Mouse (Mus musculus): Measurements from ENCODE around the gene Sema3e. TPM values are rescaled to one million over a fixed set of nuclear protein-coding genes. Genes with fewer than 3 reads are reported as not detected.

Gene Sema3e
- total RNA-seq (2021) = 10 to 100 TPM; 47.2 to 51.5 TPM
- long read RNA-seq, experiment 1, full-length matches to known transcripts = 33 of 40 reads
- long read RNA-seq, experiment 1, partial matches to known transcripts = 5 of 40 reads
- long read RNA-seq, experiment 1, other reads (novel, unspliced or antisense) = 2 of 40 reads
- long read RNA-seq, experiment 2, full-length matches to known transcripts = 33 of 42 reads
- long read RNA-seq, experiment 2, partial matches to known transcripts = 7 of 42 reads
- long read RNA-seq, experiment 2, other reads (novel, unspliced or antisense) = 2 of 42 reads

DNA sequence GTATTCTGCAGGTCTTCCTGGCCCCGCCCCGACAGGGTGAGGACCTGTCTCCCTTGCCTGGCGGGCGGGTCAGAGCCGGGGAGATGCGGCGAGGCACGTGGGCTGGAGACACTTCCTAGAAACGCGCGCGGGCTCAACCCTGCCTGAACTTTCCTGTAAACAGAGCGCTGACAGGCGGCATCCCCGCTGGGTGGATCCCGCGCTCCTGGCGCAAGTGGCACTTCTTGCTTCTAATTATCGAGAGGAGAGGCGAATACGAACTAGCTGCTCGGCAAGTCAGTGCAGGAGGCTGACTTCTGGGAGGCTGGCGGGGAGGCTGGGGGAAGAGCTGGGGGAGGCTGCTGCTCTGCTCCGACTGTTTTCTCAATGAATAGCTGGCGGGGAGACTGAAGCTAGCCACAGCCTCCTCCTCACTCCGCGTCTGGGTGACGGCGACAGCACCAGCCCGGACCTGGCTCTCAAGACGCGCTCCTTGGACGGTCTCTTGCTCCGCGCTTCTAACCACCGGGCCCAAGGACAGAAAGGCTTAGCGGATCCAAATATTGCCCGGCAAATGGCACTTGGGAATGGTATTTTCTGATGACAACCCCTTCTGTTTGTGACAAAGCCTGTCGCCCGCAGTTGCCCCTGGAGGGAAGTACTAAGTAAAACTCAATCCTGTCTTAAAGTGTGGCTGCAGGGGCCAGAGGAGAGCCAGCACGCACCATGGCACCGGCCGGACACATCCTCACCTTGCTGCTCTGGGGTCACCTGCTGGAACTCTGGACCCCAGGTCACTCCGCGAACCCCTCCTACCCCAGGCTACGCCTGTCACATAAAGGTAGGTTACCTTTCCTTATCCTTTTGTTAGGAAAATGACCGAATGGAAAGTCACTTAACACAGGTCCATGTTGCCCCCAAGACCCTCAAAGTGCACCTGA, at the start of gene Sema3e:
Gene Sema3e (plus strand): TSS at position 72 of the 920 bp plus-strand sequence.
- peak; percentile 48 to 58 for DNase-seq (ENCODE audit: low spot score in 2 of 2)

DNA sequence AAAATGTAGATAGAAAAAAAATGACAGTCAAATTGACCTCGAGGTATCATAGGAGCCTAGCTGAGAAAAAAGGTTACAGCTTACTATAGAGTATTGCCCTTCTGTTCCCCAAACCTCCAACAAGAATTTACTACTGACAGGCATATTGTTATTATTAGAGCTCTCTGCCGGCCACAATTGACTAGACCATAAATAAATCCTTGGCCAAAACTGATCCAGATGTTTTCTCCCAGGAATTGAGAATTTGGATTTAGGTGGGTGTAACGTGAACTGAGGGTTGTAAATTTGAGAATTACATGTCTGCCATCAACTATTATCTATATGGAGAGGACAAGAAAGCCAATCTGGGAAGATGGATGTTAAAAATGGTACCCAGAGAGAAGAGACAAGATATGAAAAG, 47.5 kb upstream of the Sema3e start:
- no peak for DNase-seq (ENCODE audit: low spot score in 2 of 2)

DNA sequence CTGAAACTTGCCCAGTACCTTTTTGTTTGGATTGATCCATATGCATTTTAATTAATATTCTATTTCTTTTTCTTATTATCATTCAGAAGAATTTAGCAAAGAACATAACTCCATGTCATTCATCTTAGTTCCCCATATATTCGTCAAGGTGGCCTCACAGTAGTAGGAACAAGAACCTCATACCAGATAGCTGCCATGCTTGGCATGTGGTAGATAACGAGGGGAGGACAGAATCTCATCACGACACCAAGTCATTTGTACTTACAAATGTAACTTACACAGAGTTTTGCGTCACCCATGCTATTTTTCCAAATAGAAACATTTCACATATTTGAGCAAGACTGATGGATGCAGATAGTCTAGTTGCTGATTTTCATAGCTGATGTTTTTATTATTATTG, 45.9 kb upstream of the Sema3e start:
- DNase-seq (ENCODE audit: low spot score in 2 of 2) = no peak

GRCm38 (mm10) chr5:13982417-13983054, 42.5 kb upstream of the Sema3e start:
- no peak for DNase-seq (ENCODE audit: low spot score in 2 of 2)

GRCm38 (mm10) chr5:13983608-13984007, 41.5 kb upstream of the Sema3e start:
- DNase-seq (ENCODE audit: low spot score in 2 of 2) = no peak

- DNase-seq (ENCODE audit: low spot score in 2 of 2) = no peak
Observed at GRCm38 (mm10) chr5:13985669-13986068, 39.4 kb upstream of the Sema3e start.

- DNase-seq (ENCODE audit: low spot score in 2 of 2) = no peak
Observed at GRCm38 (mm10) chr5:13987123-13987522, 38.0 kb upstream of the Sema3e start.

DNA sequence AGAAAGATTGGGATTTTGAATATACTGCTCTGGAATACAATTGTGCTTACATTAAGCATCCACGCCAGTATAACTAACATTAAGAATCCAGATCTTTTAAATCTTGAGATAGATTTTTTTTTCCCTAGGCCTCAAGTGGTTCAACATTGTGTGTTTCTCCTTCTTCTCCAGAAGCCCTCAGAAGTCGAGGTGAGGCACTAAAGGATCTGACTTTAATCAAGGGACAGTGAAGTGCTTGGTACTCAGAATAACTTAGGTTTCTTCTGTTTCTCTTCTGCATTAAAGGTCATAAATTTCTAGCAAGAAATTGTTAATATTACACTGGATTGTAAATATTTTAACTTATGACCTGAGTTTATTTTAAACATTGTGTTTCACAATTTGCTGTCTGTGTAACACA, 37.1 kb upstream of the Sema3e start:
- no peak for DNase-seq (ENCODE audit: low spot score in 2 of 2)

GRCm38 (mm10) chr5:13992734-13993396, 32.2 kb upstream of the Sema3e start:
- no peak for DNase-seq (ENCODE audit: low spot score in 2 of 2)

DNA sequence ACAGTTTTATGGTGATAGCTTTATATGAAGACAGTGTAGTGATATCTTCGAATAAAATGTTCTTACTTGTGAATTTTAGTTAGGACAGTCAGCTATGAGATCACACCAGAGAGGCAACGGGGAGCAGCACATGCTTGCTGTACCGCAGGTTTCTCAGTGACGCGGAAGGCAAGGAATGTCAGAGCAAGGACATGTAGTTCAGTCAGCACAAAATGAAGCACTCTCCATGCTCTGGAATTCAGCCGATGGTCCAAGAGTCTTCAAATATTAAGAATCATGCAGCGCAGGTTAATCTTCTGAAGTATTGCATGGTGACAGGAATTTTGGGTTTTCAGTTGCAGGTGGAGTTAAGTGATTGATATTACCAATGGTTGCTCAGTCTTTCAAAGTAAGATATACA, 3.3 kb downstream of the Sema3e start:
- no peak for DNase-seq (ENCODE audit: low spot score in 2 of 2)

DNA sequence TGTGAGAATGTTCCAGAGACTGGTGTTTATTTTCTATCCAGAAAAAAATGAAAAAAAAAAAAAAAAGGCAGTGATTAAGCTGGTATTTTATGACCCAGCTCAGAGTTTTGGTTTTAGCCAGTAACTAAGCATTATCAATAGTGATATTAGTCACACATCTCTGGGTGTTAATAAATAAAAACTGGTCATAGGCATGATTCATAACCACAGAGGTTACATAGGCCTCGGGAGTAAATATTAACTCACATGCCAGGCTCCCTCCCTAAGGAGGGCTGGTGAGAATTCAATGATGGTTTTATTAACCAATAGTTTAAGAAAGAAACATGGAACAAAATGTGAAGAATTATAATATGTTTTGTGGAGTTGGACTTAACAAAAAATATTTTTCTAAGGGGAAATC, 5.7 kb downstream of the Sema3e start:
- DNase-seq (ENCODE audit: low spot score in 2 of 2) = no peak

DNA sequence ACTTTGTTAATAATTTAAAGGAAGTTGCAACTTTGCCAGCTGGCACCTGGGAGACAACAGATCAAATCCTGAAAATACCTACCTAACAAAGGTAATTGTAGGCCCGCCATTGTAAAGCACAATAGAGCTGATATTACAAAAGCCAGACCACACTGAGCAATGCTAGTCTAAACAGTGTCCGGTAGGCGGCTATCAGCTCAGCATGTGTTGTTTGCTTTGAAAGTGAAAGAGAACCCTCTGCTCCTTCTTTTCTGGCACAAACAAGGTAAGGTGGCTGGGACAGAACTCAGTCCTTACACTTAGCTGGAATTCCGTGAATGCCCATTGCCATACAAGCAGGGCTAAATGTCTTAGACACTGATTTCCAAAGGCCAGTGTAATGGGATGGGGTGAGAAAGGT, 7.0 kb downstream of the Sema3e start:
- DNase-seq (ENCODE audit: low spot score in 2 of 2) = no peak

- no peak for DNase-seq (ENCODE audit: low spot score in 2 of 2)
Observed at GRCm38 (mm10) chr5:14033302-14033701, 8.2 kb downstream of the Sema3e start.

DNA sequence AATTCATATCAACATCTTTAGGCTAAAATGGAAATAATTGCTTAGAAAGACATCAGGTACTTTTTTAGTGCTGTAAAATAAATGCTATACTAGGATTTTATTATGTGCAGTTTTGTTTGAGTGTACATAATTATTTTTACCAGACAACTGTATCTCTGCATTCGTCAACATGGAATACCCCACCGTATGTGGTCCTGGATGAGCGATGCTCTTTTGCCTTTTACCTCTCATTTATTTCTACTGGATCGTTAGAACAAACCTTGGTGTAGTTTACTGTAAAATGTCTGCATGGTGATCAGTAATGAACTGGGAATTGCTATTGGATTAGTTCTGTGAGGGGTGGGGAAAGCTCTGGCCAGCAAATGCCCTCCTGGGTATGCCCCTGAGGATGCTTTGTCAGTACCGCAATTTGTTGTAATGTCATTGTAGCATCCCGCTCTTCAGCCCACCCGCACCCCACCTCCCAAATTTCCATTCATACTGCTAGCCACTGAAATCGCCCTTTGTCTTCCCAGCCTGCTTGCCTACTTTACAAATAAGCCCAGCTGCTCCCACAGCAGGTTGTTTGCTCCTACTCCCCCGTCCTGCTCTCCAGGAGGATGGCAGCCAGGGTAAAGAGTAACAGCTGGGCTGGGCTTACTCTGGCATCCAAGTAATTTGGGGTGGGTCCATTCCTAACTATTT, 13.9 kb downstream of the Sema3e start:
- DNase-seq (ENCODE audit: low spot score in 2 of 2) = no peak

DNA sequence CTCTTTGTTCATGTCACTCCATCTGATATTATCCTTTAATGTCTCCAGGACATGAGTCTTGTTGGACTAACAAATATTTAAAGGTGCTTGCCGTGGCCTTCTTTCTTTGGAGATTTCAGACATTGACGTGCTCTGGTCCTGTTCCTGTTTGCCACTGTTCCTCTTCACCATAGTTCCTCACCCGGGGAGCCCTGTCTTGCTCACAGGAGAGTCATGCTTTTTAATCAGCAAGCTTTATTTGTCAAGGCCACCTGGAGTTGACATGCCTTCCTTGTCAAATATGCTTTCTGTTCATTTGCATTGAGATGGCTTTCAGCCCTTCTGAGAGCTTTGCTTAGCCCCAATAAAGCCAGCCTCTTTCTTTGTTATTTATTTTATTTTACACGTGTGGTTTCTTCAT, 15.1 kb downstream of the Sema3e start:
- no peak for DNase-seq (ENCODE audit: low spot score in 2 of 2)

DNA sequence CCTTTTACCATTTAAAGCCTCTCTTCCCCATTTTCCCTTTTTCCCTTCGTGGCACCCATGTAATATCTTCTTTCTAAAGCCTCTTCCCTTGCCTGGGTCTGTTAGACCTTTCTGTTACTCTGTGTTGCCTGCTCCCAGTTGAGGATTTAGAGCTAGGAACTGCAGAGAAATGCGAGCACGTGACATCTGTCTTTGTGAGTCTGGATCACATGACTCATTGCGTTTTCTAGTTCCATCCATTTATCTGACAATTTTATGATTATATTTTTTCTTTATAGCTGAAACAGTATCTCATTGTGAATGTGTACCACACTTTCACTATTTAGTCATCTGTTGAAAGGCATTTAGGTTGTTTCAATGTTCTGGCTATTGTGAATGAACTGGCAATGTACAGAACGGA, 18.0 kb downstream of the Sema3e start:
- no peak for DNase-seq (ENCODE audit: low spot score in 2 of 2)

DNA sequence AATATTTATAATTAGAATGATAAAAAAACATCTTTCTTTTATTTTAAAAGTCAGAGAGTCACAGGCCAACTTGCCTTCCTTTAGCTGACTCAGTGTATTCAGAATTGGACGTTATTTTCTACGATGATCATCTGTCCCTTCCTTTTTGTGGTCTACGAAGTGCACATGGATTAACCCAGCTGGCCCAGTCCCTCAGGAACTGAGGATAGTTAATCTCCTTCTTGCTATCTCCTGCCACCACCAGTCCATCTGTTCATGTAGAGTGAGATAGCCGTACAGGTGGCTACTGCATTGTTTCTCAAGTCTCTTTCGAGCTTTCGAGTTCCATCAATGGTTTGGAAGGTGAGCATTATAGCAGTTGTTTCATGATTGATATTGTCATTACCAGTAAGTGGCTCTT, 18.9 kb downstream of the Sema3e start:
- no peak for DNase-seq (ENCODE audit: low spot score in 2 of 2)

GRCm38 (mm10) chr5:14048660-14049059, 23.6 kb downstream of the Sema3e start:
- DNase-seq (ENCODE audit: low spot score in 2 of 2) = no peak

GRCm38 (mm10) chr5:14054472-14054871, 29.4 kb downstream of the Sema3e start:
- DNase-seq (ENCODE audit: low spot score in 2 of 2) = no peak

- peak; percentile 13 to 25 for DNase-seq (ENCODE audit: low spot score in 2 of 2)
Observed at GRCm38 (mm10) chr5:14059895-14060553, 34.9 kb downstream of the Sema3e start.
